Mouse (Mus musculus) MEL (cell line): ENCODE data around the gene Fto.

ENCODE experiments used
- CHD1 ChIP-seq: IDR thresholded peaks from 2 replicates; pipeline ENCODE4 v1.6.1; 2012; ENCODE audit warnings: low read depth, mild to moderate bottlenecking, inconsistent platforms, low read length, improper control_type of control experiment
- CTCF ChIP-seq, 3 experiments: IDR thresholded peaks in 2 of 3; conservative IDR thresholded peaks in 1 of 3; 2 replicates each; pipeline ENCODE4 v1.5.1; 2011 to 2012; ENCODE audit warnings: low read length in 3 of 3, low read depth in 2 of 3, mild to moderate bottlenecking in 2 of 3, improper control_type of control experiment in 1 of 3, inconsistent platforms in 1 of 3, mixed read lengths in 1 of 3, moderate library complexity in 1 of 3; ENCODE audit not compliant: control insufficient read depth in 1 of 3, insufficient read depth in 1 of 3, poor library complexity in 1 of 3, severe bottlenecking in 1 of 3
- ZNF384 ChIP-seq: IDR thresholded peaks from 2 replicates; pipeline ENCODE4 v1.6.1; 2012; ENCODE audit warnings: low read depth, mild to moderate bottlenecking, inconsistent platforms, low read length, improper control_type of control experiment

DNA sequence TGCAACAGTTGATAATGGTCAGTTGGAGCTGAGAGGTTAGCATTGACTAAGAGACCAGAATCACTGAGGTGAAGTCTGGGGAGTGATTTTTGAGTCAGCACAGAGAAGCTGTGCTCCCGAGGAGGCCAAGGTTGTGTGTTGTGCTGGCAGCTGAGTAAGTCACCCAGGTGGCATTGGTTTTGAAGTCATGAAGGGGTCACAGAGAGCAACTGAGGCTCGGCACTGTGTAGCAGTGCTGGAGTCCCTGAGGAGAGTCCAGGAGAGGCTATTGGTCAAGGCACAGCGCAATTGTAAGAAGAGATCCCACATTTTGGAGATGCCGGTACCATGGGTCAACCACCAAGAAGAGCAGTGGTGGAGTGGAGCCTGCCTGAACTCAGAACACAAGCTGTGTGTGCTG is 11.6 kb downstream of the Fto start:
- TF ChIP-seq CTCF (IDR thresholded peaks at IDR 0.05 in 2 of 3, conservative IDR thresholded peaks at IDR 0.05 in 1 of 3; ENCODE audit: control insufficient read depth in 1 of 3, insufficient read depth in 1 of 3, low read depth in 2 of 3, low read length in 3 of 3, poor library complexity in 1 of 3, severe bottlenecking in 1 of 3) (no peak), ZNF384 (no peak), CHD1 (no peak)
